Mouse (Mus musculus): ENCODE results near the gene BC052040. TPM values are rescaled to one million over a fixed set of nuclear protein-coding genes. Genes with fewer than 3 reads are reported as not detected.
A peak's percentile ranks its signal among the peaks of the same experiment; 100 is the strongest.

The BC052040 gene
- polyA plus RNA-seq, 1 experiment, result 1.6 TPM

DNA sequence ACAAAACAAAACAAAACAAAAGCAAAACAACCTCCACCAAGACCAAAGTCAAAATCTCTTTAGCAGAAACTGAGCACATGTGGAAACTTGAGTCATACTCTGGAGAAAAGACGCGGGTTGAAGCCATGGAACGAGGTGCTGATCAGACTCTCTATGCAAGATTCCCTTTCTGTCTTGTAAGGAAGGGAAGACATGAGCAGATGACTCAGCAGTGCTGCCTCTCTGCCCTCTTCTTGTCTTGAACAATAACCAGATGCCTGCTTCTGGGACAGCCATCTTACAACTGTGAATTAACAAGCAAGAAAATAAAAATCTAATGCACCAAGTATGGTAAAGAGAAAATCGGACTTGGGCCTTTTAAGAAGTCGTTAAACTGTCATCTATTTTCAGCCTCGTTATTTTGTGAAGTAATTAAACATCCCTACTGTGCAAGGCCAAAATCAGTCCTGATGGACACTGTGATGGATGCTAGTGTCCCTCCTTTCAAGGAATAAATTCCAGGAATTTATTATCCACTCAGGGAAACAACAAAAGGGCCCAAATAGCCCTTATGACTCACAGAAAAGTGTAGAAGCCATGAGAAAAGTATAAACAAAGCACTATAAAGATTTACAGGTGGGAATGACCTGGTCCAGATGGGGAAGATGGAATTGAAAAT, 18.0 kb upstream of the BC052040 start:
- TF ChIP-seq FLI1 (IDR thresholded peaks at IDR 0.05; ENCODE audit: low read length) (no peak), GATA1 (IDR thresholded peaks at IDR 0.05; ENCODE audit: borderline replicate concordance, low read length) (no peak)
- Histone ChIP-seq H3K27me3 (replicated peaks) (no peaks in the 10 kb centered on the region), H3K9me3 (no peaks in the 10 kb centered on the region), H3K36me3 (replicated peaks; ENCODE audit: low read length) (no peaks in the 10 kb centered on the region), H3K4me1 (no peaks in the 10 kb centered on the region), H3K4me3 (replicated peaks) (no peak overlapping the region)

- Histone ChIP-seq H3K27me3 (replicated peaks) (no peaks in the 10 kb centered on the region), H3K4me1 (no peaks in the 10 kb centered on the region), H3K36me3 (replicated peaks; ENCODE audit: low read length) (no peaks in the 10 kb centered on the region), H3K9me3 (no peaks in the 10 kb centered on the region), H3K4me3 (replicated peaks) (no peak overlapping the region)
- TF ChIP-seq FLI1 (IDR thresholded peaks at IDR 0.05; ENCODE audit: low read length) (no peak), GATA1 (IDR thresholded peaks at IDR 0.05; ENCODE audit: borderline replicate concordance, low read length) (no peak)
Observed at GRCm38 (mm10) chr2:115571996-115572395, 9.5 kb upstream of the BC052040 start.

DNA sequence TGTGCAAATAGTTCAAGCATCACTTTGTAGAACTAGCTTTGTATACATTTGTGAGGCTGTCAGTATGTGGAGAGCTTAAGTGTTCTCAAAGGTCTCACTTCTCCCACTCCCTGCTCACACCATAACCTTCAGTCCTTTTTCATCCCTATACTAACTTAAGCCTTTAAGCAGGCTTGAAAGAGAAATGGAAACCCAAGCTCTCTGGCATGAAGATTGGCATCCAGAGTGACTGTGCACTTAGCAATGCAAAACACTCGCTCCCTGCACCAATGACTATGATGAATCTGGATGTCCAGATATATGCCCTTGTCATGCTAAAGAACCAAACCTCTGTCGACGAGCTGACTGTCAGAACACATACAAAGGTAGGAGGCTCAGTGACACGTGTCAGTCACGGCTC, 6.7 kb upstream of the BC052040 start:
- H3K36me3 ChIP-seq (replicated peaks; ENCODE audit: low read length), result no peaks in the 10 kb centered on the region
- H3K9me3 ChIP-seq, result no peaks in the 10 kb centered on the region
- no peak overlapping the region for H3K4me3 ChIP-seq (replicated peaks)
- no peaks in the 10 kb centered on the region for H3K4me1 ChIP-seq
- no peak for TF ChIP-seq FLI1 (IDR thresholded peaks at IDR 0.05; ENCODE audit: low read length)
- TF ChIP-seq GATA1 (IDR thresholded peaks at IDR 0.05; ENCODE audit: borderline replicate concordance, low read length), result no peak
- no peaks in the 10 kb centered on the region for H3K27me3 ChIP-seq (replicated peaks)

- Histone ChIP-seq H3K4me1 (peaks cover 20% of the 10 kb centered on the region), H3K27me3 (replicated peaks) (no peaks in the 10 kb centered on the region), H3K36me3 (replicated peaks; ENCODE audit: low read length) (no peaks in the 10 kb centered on the region), H3K9me3 (no peaks in the 10 kb centered on the region), H3K4me3 (replicated peaks) (no peak overlapping the region)
- TF ChIP-seq FLI1 (IDR thresholded peaks at IDR 0.05; ENCODE audit: low read length), result no peak
- no peak for TF ChIP-seq GATA1 (IDR thresholded peaks at IDR 0.05; ENCODE audit: borderline replicate concordance, low read length)
Observed at GRCm38 (mm10) chr2:115579171-115579900, 2.2 kb upstream of the BC052040 start.

DNA sequence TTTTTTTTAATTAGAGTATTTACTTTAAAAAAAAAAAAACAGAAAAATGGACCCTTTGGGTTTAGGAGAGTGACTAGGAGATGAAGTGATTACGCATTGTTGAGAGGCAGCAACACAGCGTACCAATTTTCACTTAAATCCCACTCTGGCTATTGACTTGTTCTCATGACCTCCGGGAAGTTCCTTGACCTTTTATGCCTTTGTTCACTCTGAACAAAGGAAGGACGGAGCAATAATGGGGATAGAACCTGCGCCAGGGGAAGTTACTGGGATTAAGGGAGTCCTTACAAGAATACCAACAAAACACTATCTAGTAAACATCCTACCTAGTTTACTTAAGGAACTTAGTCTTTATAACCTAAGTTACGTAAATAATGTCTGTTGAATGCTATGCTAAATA, 1.5 kb upstream of the BC052040 start:
- Histone ChIP-seq H3K36me3 (replicated peaks; ENCODE audit: low read length) (no peaks in the 10 kb centered on the region), H3K4me3 (replicated peaks) (no peak overlapping the region), H3K4me1 (peaks cover 20% of the 10 kb centered on the region), H3K27me3 (replicated peaks) (no peaks in the 10 kb centered on the region), H3K9me3 (no peaks in the 10 kb centered on the region)
- no peak for TF ChIP-seq GATA1 (IDR thresholded peaks at IDR 0.05; ENCODE audit: borderline replicate concordance, low read length)
- no peak for TF ChIP-seq FLI1 (IDR thresholded peaks at IDR 0.05; ENCODE audit: low read length)

DNA sequence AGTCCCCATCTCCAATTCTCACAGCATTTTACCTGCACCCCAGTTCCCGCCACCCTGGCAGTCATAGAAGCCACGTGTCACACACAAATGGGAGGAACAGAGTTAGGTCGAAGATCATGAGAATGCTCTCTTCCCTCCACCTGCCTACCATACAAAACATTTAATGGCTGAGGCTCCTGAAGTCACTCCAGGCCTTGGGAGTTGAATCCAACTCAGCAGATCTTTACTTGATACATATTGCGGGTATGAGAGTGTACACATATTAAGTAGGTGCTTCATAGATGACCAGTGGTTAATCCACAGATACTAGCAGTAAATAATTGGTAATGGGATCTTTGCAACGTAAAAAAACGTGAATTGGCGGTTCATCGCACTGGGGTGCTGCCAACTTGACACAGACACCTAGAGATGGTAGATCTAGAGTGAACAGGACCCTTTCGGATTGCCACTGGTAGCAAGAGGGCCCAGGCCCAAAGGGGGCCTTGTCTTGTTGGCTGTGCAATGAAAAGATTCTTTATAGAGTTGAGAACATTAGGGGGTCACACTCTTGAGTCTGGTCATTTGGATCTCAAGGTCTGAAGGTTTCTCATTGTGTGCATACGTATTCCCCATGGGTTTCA, 583 bp downstream of the BC052040 start:
- TF ChIP-seq GATA1 (IDR thresholded peaks at IDR 0.05; ENCODE audit: borderline replicate concordance, low read length), result no peak
- TF ChIP-seq FLI1 (IDR thresholded peaks at IDR 0.05; ENCODE audit: low read length), result no peak
- Histone ChIP-seq H3K36me3 (replicated peaks; ENCODE audit: low read length) (no peaks in the 10 kb centered on the region), H3K27me3 (replicated peaks) (no peaks in the 10 kb centered on the region), H3K4me3 (replicated peaks) (peak overlapping the region; percentile 94), H3K9me3 (no peaks in the 10 kb centered on the region), H3K4me1 (peaks cover 20% of the 10 kb centered on the region)

DNA sequence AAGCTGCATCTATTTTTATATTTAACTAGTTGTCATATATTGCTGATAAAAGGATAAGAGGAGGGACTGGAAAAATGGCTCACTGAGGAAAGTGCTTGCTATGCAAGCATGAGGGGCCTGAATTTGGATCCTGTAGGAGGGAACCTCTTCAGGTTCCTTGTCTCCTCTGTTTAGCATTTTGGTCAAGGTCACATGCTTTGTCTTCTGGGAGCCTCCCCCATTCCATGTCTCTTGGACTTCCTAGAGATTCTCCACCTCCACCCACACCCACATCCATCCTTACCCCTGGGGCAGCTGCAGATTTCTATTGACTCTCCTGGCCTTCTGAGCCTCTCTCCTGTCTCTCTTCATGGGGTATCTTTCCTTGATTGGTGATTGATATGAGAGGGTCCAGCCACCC, 2.3 kb downstream of the BC052040 start:
- Histone ChIP-seq H3K27me3 (replicated peaks) (no peaks in the 10 kb centered on the region), H3K36me3 (replicated peaks; ENCODE audit: low read length) (no peaks in the 10 kb centered on the region), H3K4me1 (peaks cover 20% of the 10 kb centered on the region), H3K9me3 (no peaks in the 10 kb centered on the region), H3K4me3 (replicated peaks) (no peak overlapping the region)
- no peak for TF ChIP-seq FLI1 (IDR thresholded peaks at IDR 0.05; ENCODE audit: low read length)
- TF ChIP-seq GATA1 (IDR thresholded peaks at IDR 0.05; ENCODE audit: borderline replicate concordance, low read length), result no peak

DNA sequence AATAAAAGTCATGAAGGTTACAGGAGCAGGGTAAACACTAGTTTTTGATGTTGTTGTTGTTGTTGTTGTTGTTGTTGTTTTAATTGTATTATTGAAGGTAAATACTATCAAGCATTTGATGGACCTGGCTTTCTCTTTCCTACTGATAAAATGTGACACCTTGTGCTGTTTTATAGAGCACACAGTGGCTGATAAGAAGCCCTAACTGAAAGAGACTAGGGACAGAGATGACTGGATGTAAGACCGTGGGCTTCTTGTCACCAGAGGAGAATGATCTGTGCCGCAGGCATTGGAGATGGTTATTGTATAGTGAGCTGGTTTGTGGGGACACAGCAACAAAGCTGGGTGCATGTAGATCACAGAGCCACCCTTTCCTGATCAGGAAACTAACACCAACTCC, 9.1 kb downstream of the BC052040 start:
- Histone ChIP-seq H3K4me1 (no peaks in the 10 kb centered on the region), H3K27me3 (replicated peaks) (no peaks in the 10 kb centered on the region), H3K9me3 (no peaks in the 10 kb centered on the region), H3K4me3 (replicated peaks) (no peak overlapping the region), H3K36me3 (replicated peaks; ENCODE audit: low read length) (no peaks in the 10 kb centered on the region)
- TF ChIP-seq GATA1 (IDR thresholded peaks at IDR 0.05; ENCODE audit: borderline replicate concordance, low read length) (no peak), FLI1 (IDR thresholded peaks at IDR 0.05; ENCODE audit: low read length) (no peak)

GRCm38 (mm10) chr2:115592651-115593119, 11.2 kb downstream of the BC052040 start:
- no peak overlapping the region for H3K4me3 ChIP-seq (replicated peaks)
- no peaks in the 10 kb centered on the region for H3K4me1 ChIP-seq
- H3K27me3 ChIP-seq (replicated peaks), result no peaks in the 10 kb centered on the region
- H3K9me3 ChIP-seq, result no peaks in the 10 kb centered on the region
- no peaks in the 10 kb centered on the region for H3K36me3 ChIP-seq (replicated peaks; ENCODE audit: low read length)
- no peak for TF ChIP-seq FLI1 (IDR thresholded peaks at IDR 0.05; ENCODE audit: low read length)

DNA sequence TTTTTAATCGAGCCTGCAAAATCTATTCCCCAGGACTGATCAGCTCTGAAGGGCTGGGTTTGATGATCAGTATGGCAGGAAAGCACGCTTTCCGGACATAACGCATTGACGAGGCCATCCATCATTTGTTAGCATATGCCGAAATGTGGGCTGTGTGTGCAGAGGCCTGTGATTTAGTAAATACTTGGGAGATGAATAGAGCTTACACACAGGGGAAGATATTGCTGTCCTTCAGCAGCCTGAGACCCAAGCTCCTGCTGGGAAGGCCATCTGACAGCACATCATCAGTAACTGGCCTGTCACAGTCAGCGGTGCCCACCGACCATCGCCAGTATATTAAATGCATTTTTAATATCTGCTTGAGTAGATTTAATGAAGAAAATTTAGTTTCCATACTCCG, 15.5 kb downstream of the BC052040 start:
- Histone ChIP-seq H3K9me3 (no peaks in the 10 kb centered on the region), H3K4me3 (replicated peaks) (no peak overlapping the region), H3K36me3 (replicated peaks; ENCODE audit: low read length) (no peaks in the 10 kb centered on the region), H3K4me1 (no peaks in the 10 kb centered on the region), H3K27me3 (replicated peaks) (no peaks in the 10 kb centered on the region)
- TF ChIP-seq GATA1 (IDR thresholded peaks at IDR 0.05; ENCODE audit: borderline replicate concordance, low read length) (no peak), FLI1 (IDR thresholded peaks at IDR 0.05; ENCODE audit: low read length) (no peak)

Measured in megakaryocyte, embryonic 14.5 days (primary cell).